Mouse (Mus musculus) C2C12 (cell line): ENCODE data around the gene Ssbp1.

Experiments
- CEBPB ChIP-seq: IDR thresholded peaks from one replicate; pipeline ENCODE4 v1.6.1; 2011; ENCODE audit warnings: low read depth, mild to moderate bottlenecking, control low read depth, moderate library complexity
- CTCF ChIP-seq: IDR thresholded peaks from one replicate; pipeline ENCODE4 v1.5.1; 2011; ENCODE audit not compliant: control insufficient read depth, insufficient read depth, insufficient read length
- MAX ChIP-seq: IDR thresholded peaks from one replicate; pipeline ENCODE4 v1.6.1; 2011; ENCODE audit warnings: mild to moderate bottlenecking, control low read depth
- MYOG ChIP-seq: IDR thresholded peaks from one replicate; pipeline ENCODE4 v1.6.1; 2011; ENCODE audit not compliant: control insufficient read depth, insufficient read length; ENCODE audit errors: extremely low read depth
- USF1 ChIP-seq: IDR thresholded peaks from one replicate; pipeline ENCODE4 v1.6.1; 2011; ENCODE audit warnings: low read depth, mild to moderate bottlenecking, control low read depth, moderate library complexity

- TF ChIP-seq CTCF = no peak
- TF ChIP-seq MAX = no peak
- no peak for TF ChIP-seq USF1
- no peak for TF ChIP-seq MYOG
- TF ChIP-seq CEBPB = no peak
These were observed 42.5 kb upstream of the Ssbp1 start for GRCm38 (mm10) chr6:40428696-40429095.
